Mouse (Mus musculus) G1E (cell line): ENCODE results near the gene Nuak2.

Experiments used
- CTCF ChIP-seq: IDR thresholded peaks from 2 replicates; pipeline ENCODE4 v1.5.1; 2012; ENCODE audit warnings: low read depth, low read length, inconsistent platforms, mixed read lengths
- GATA1 ChIP-seq: IDR thresholded peaks from 2 replicates; pipeline ENCODE4 v1.6.1; 2012; ENCODE audit warnings: borderline replicate concordance, low read length, inconsistent platforms, mixed read lengths
- POLR2AphosphoS5 ChIP-seq: IDR thresholded peaks from 2 replicates; pipeline ENCODE4 v1.6.1; 2012; ENCODE audit warnings: low read depth, low read length, inconsistent platforms; ENCODE audit not compliant: insufficient replicate concordance
- TAL1 ChIP-seq: conservative IDR thresholded peaks from 2 replicates; pipeline ENCODE4 v1.6.1; 2012; ENCODE audit warnings: low read depth, low read length, inconsistent platforms, mixed read lengths

- no peak for TF ChIP-seq CTCF
- TF ChIP-seq GATA1, result no peak
- TF ChIP-seq POLR2AphosphoS5, result no peak
- TF ChIP-seq TAL1, result no peak
Observed at GRCm38 (mm10) chr1:132366937-132367336, 51.0 kb downstream of the Nuak2 start.
